Mouse (Mus musculus): ENCODE data around the gene Lag3.

DNA sequence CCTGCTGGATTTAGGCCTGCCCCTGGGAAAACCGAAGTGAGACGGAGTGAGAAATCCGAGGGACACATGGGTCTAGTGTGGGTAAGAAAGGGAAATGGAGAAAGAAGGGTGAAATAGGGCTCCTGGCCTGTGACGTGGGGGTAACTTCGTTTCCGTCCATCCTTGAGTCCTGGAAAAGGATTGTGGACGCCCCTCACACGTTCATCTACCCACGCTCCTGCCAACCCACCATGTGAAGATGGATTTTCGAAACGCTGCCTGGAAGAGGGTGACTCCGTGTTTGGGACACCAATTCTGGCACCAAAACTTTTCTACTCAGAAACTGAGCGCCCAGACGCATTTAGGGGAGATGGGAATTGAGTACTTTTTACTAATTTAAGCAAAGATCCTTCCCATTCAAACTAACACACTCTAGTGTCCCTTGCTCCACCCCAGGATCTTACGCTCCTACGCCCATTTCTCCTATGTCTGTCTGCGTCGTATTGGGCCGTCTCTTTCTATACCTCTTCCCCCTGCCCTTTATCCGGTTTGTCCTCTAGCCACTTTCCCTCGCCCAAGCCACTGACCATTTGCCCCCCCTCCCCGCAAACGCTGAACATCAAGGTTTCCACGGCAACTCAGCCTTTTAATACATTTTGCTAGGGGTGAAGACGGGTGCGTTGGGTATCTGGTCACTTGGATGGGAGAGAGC, 53.5 kb downstream of the Lag3 start:
- TF ChIP-seq CTCF (IDR thresholded peaks at IDR 0.05; ENCODE audit: control insufficient read depth, insufficient read depth, insufficient read length), result no peak
- no peak for TF ChIP-seq MYOG (IDR thresholded peaks at IDR 0.05; ENCODE audit: control insufficient read depth, extremely low read depth, insufficient read length)
- TF ChIP-seq USF1 (IDR thresholded peaks at IDR 0.05; ENCODE audit: low read depth), result no peak
- TF ChIP-seq MYOD1 (IDR thresholded peaks at IDR 0.05; ENCODE audit: control insufficient read depth, insufficient read length, low read depth), result no peak

Measured in C2C12 (cell line).